Mouse (Mus musculus): ENCODE measurements around the gene Gm17604.
A peak's percentile ranks its signal among the peaks of the same experiment; 100 is the strongest.

Gene Gm17604

DNA sequence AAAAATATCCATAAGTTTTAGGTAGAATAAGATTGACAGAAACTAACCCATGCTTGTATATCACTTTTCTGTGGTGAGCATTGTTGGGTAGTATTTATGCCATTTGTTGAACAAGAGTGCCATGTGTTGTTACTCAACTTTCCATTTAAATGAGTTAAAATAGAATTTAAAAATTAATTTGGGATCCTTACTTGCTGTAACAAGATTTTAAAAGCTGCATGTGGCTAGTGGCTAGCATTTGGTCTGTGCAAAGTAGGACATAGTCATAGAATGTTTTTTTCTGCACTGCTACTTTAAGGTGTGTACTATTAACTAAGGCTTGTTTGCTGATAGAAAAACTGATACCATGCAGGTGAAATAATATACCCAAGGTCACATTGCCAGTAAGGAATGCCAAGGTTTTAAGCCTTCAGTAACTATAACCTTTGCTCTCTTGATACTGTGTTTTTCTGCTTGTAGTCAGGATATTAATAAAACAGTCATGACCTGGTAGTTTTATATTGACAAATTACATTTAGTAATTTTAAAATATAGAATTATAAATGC lies at the start of gene Gm17604:
TSS of gene Gm17604 (minus strand) at position 51 of the 546 bp plus-strand sequence.
- no peak for DNase-seq (ENCODE audit: low spot score)

DNA sequence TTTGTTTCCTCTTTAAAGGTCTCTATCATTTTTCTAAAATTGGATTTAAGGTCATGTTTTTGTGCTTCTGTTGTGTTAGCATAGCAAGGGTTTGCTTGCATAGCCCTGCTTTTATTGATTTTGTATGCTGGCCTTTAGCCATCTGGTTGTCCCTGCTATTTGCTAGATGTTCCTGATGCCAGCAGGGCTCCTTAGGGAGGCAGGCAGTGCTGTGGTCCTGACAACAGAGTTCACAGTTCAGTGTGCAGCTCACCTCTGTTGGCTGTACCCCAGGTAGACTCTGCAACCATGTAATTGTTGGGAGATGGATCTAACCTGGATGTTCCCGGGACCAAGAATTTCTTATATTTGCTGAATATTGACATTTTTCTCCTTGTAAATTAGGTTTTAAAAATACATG lies 45.3 kb upstream of the Gm17604 start:
- no peak for DNase-seq (ENCODE audit: low spot score)

DNA sequence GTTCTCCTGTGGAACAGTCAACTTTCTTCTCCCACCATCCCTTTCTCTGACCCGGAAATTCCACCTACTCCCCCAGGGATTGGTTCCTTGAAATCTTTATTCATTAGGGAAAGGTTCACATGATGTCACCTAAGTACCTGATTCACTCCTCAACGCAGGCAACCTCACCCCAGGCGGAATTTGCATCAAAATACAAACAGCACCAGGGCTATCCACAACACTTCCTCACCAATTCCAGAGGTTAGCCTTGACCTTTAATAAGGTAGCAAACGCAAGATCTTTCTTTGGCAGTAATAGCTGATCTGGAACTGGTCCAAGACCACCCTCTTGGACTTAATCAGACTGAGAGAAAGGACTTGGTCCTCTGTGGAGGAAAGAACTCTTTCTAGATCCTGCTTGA lies 1.5 kb downstream of the Gm17604 start:
- DNase-seq (ENCODE audit: low spot score) = no peak

DNA sequence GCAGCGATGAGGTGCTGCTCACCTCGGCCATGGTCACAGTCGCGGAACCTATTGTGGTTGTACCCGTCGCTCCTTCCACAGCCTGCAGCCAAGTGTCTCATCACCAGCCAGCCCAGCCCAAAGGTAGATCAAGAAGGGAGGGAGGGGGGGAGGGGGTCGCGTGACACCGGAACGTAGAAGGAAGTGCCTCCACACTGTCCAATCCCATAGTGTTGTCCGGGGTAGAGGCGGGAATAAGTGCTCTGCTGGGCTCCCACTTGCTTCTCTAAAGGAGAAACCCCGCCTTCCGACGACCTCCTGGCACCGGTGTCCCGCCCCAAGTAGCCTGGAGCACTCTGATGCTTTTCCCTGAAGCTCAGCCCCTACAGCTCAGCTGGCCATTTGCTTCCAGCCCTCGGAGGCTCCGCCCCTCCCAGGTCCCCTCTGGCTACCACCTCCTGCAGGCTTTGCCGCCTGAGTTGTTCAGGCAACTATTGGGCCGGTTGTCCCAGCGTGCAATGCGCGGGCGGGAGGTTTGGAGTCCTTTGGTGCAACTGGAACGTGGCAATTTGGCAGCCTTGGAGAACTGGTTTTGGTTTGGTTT lies 24.3 kb downstream of the Gm17604 start, which contains the start of the genes Mospd2 and Fancb:
TSS of gene Mospd2 (minus strand) at position 183 of the 583 bp plus-strand sequence.
TSS of gene Fancb (plus strand) at position 400 of the 583 bp plus-strand sequence.
- DNase-seq (ENCODE audit: low spot score) = peak; percentile 76

DNA sequence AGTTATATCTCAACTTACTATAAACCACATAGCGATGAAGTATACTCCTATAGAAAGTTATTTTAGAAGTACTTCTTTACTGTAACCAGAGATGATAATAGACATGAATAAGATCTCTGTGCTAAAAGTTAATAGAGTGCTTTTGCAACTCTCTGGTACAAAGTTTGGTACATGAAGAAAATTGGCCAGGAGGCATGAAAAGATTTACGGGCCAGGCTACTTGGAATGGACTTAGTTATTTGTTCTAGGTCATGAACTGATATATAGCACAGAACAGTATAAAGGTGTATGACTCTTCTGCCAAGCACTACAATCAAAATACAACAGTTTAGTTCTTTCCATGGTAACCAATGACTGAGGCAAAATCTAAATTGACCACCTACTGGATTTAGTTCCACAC lies 25.8 kb downstream of the Gm17604 start:
- no peak for DNase-seq (ENCODE audit: low spot score)

DNA sequence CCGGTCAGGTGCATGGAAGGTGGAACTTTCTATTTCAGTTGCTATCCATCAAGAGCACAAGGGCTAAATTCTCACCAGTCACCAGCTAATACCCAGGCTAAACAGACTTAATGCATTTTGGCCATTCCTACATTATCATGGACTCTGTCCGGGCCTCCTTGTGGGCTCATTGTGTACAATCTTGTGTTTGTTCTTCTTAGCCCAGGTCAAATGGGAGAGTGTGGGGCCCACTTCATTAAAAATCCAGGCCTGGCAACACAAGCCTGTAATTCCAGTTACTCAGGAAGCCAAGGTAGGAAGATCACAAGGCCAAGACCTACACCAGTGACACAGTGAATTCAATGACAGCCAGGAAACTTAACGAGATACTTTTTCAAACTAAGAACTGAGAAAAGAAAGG lies 33.4 kb downstream of the Gm17604 start:
- DNase-seq (ENCODE audit: low spot score) = no peak

DNA sequence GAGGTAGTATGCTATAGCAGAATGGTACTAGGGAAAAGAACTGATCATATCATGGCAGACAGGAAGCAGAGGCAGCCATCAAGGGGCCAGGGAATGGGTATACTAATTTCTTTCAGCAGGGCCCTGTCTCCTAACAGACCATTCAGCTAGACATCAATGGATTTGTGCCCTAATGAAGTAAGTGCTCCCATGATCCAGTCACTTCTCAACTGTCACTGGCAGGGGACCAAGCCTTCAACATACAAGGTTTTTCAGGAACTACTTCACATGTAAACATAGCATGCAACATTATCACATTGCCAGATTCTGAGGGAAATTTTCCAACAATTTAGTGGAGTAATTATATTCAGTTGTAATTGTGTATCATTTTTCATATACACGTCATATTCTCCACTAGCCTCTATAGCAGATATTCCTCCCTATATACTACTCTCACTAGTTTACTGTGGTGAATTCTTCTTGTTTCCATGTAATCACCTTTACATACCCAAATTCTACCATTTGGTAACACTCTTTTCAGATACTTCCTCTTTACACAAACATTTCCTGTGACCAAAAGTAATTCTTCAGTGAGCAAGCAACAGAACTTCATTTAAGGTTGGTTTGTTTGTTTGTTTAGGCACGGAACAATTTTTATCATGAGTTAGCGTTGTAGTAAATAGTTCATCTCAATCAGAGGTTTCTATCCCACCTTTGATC lies 38.7 kb downstream of the Gm17604 start:
- DNase-seq (ENCODE audit: low spot score) = no peak
